Mouse (Mus musculus) ovary, postnatal 36 days (tissue): Measurements from ENCODE around the gene Taar4.
A peak's percentile ranks its signal among the peaks of the same experiment; 100 is the strongest.

Source experiments
- DNase-seq: peaks from one replicate; pipeline ENCODE4 v3.0.0; 2022; ENCODE audit warnings: low spot score, mixed read lengths

The Taar4 gene

GRCm38 (mm10) chr10:23960444-23960915 is at the start of gene Taar4:
Gene Taar4 (plus strand): TSS chr10:23960494.
- DNase-seq, result no peak

DNA sequence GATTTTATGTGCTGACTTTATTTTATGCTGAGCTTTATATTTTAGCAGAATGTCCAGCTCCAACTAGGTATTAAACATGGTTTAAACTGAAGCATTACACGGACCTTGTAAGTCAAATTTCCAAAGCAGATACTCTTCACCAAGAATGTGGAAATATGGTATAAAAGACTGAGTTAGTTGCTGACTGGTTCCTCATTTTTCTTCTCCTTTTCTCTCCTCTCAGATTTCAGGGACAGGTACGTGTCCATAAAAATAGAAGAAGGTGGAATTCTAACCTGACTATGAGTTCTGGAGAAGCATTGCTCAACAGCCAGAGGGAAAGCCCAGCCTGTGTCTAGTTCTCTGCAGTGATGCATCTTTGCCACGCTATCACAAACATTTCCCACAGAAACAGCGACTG is 40.2 kb upstream of the Taar4 start, which contains the start of gene Taar1:
Taar1 (plus strand) TSS at position 301 of the 400 bp plus-strand sequence.
- no peak for DNase-seq

- no peak for DNase-seq
Measured at GRCm38 (mm10) chr10:23922468-23922867, 37.8 kb upstream of the Taar4 start.

DNA sequence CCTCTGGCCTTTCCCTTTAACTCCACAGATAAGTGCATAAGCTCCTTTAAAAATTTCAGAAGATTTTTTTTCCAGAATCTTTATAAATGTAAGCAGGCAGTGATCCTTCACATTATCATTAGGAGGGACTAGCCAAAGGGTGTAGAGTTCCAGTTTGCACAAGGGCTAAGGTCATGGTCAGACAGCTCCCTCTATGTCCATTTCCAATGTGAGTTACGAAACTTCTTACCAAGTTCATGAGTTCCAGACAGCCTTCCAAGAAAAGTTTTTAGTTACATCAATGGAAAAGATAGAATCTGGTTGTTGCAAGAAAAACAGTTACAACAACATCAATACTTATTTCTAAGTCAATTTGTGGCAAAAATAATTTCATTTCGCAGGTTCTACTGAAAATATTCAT is 36.4 kb upstream of the Taar4 start:
- no peak for DNase-seq

GRCm38 (mm10) chr10:23937613-23938012 is 22.7 kb upstream of the Taar4 start:
- no peak for DNase-seq

GRCm38 (mm10) chr10:23938312-23938711 is 22.0 kb upstream of the Taar4 start, which contains the start of gene Taar2:
Gene Taar2 (plus strand): TSS chr10:23938572.
- DNase-seq, result no peak

DNA sequence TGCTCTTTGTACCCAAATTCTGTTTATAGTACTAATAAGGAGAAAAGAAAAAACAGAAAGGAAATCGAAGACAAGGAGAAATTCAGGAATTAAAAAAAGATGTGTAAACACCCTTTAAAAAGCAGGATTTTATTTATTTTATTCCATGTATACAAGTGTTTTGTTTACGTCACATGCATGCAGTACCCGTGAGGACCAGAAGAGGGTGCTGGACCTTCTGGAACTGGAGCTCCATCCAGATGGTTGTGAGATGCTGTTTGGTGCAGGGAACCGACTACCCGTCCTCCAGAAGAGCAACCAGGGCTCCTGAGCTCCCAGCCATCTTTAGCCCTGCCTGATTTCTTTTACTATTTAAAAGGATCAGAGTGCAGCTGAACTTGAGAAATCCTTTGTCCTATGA is 17.8 kb upstream of the Taar4 start:
- no peak for DNase-seq

DNA sequence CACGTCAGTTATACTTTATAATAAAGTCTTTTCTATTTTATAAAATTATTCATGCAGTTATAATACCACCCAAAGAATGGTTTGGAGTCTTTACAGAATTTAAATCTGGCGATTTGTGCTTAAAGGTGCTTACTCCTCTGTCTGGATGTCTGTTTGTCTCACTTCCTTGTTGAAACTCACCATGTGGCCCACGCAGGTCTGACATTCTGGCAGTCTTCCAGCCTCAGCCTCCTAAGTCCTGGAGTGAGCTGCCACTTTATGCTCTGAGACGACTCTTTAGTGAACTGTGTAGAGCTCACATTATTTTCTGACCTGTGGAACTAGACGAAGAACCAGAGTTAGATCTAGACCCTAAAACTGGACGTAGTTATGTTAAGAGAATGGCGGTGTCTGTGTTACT is 12.3 kb upstream of the Taar4 start:
- no peak for DNase-seq

DNA sequence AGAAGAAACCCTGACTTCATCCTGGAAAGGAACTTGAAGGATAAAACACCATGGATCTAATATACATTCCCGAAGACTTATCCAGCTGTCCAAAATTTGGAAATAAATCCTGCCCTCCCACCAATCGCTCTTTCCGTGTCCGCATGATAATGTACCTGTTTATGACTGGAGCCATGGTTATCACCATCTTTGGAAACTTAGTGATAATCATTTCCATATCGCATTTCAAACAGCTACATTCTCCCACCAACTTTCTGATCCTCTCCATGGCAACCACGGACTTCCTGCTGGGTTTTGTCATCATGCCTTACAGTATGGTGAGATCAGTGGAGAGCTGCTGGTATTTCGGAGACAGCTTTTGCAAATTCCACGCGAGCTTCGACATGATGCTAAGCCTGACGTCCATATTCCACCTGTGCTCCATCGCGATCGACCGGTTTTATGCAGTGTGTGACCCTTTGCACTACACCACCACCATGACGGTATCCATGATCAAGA is 10.7 kb upstream of the Taar4 start, which contains the start of gene Taar3:
Taar3 (plus strand) TSS at position 51 of the 498 bp plus-strand sequence.
- DNase-seq, result no peak

DNA sequence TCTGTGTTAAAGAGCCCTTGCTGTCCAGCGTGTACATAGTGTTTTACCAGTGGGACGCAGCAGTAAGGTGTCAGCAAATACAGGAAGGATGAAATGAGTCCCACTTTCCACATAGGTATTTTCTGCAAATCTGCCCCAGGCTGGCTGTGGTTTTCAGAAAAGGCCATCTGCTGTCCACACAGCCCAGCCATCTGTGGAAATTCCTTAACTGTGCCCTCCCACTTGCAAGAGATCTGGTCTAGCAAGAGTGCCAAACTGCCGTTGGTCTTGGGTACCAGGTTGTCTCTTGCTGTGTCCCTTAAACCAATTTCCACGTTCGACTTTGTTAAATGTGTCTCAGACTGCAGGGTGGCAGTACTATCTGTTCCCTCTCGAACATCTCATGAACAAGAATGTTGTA is 8.6 kb upstream of the Taar4 start:
- DNase-seq, result no peak

- DNase-seq, result no peak
Measured at GRCm38 (mm10) chr10:23959071-23959470, 1.2 kb upstream of the Taar4 start.

DNA sequence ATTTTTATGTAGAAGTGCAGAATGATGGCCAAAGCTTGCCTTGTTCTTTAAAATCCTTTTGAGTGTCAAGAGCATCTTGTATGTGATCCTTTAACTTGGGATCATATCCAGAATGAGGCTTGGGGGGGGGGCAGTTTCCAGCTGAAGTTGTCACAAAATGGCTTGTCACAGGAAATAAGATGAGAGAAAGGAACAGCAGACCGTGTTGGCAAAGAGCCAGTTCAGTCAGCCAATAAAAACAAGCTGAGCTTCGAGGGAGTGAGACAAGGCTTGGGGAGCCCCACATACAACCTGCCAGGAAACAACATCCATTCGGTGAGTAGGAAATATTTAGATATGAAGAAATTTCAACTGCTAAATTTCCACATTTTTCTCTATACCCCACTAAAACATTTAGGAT is 3.1 kb downstream of the Taar4 start:
- DNase-seq, result no peak

DNA sequence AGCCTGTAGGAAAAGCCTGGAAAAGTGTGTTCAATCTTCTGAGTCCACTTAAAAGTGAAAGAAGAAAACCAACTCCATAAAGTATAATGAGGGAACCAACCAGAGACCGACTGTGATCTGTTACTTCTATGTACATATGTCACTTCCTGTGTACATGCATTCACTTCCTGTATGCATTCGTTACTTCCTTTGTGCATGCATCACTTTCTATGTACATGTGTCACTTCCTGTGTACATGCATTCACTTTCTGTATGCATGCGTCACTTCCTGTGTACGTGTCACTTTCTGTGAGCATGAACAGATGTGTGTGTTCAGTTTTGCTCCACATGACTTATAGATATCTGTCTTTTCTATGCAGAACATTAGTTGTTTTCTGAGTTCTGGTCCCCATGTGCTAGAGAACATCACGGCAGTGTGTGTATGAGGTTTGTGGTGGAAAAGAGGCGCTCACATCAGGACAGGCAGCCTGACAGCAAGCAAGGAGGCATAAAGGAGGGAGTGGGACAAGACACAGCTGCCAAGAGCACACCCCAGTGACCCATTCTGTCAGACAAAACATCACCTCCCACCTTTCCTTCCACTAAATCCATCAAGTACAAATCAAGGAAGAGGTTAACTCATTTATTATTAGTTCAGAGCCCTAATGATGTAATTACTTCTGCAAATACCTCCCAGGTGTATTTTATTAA is 4.8 kb downstream of the Taar4 start:
- no peak for DNase-seq

DNA sequence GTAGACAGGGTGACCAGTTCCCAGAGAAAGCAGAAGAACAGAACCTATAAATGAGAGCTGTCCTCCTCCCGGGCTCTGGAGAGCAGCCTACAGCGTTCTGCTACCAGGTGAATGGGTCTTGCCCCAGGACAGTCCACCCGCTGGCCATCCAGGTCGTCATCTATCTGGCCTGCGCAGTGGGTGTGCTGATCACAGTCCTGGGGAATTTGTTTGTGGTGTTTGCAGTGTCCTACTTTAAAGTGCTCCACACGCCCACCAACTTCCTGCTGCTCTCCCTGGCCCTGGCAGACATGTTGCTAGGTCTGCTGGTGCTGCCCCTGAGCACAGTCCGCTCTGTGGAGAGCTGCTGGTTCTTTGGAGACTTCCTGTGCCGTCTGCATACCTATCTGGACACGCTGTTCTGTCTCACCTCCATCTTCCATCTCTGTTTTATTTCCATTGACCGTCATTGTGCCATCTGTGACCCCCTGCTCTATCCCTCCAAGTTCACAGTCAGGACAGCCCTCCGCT is 10.4 kb downstream of the Taar4 start, which contains the start of gene Taar5:
Taar5 (plus strand) TSS at position 51 of the 510 bp plus-strand sequence.
- no peak for DNase-seq

DNA sequence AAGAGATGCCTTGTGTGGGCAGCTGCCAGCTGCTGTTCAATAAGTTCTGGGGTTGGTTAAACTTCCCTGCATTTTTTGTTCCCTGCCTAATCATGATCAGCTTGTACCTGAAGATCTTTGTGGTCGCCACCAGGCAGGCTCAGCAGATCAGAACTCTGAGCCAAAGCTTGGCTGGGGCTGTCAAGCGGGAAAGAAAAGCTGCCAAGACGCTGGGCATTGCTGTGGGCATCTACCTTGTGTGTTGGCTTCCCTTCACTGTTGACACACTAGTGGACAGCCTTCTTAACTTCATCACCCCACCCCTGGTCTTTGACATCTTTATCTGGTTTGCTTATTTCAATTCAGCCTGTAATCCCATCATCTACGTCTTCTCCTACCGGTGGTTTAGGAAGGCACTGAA is 11.0 kb downstream of the Taar4 start:
- DNase-seq, result no peak

- no peak for DNase-seq
Measured at GRCm38 (mm10) chr10:23977958-23978357, 17.7 kb downstream of the Taar4 start.

DNA sequence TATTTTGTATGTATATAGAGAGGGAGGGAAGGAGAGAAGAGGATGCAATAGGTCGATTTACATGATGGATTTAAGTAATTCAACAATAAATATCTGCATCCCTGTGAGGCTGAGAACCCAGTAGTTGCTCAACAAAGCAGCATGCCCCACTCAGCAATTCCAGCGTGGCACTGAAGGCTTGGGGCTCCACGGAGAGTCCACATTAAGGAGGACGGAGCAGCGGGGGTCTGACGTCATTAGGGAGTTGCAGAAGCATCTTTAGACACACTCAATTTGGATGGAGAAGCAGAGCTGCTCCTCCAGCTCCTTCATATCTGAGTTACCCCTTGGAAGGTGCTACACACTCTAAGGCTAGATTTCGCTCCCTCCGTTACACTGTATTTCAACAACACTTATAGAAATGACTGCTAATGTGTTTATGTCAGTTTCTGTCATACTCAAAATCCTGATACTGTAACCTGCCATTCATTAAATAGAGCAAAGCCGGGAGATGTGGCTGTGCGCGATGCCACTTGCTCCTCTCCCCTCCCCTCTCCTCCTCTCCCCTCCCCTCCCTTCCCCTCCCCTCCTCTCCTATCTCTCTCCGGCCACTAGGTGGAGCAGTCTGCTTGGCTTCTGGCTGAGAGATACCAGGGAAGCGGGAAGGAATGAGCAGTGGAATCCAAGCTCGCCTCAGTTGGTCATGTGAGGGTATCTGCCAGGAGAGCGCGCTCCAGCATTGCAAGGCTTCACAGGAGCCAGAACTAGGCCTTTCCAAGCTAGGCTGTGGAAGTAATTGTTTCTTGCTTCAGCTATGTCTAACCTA is 18.8 kb downstream of the Taar4 start:
- peak; percentile 71 for DNase-seq

DNA sequence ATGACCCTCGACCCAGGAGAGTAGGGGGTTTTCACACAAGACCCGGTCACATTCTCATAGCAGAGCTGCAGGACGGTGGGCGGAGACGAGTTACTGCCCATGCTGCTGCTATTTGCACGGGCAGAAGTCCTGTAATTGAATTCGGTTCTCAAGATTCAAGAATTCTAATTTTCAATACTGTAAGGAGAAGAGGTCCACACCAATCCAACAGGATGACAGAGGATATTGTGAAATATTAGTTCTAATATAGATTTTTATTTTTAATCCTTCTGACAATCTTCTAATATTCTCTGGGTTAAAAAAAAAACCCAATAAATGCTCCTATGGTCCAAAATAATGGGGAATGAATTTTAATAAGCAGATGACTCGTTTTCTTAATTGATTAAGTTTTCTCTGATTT is 25.3 kb downstream of the Taar4 start, which contains the start of gene Taar6:
Taar6 (minus strand) TSS at position 101 of the 400 bp plus-strand sequence.
- DNase-seq, result no peak

DNA sequence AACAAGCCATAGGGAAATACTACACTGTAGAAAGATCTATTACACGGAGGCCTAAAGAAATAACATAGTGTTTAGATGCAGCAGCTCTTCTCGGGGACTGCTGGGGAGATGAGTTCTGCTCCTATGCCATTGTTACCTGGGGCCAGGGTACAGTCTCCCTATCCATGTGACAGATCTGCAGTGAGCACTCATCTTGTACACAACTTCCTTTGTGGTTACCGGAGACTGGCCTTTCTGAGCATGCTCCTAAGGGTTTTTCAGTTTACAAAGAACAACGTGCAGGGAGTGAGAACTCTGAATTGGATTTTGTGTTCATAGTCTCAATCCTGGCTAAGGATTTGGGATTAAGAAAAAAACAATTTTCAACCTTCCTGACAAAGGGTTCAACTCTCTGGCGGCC is 26.1 kb downstream of the Taar4 start:
- no peak for DNase-seq

DNA sequence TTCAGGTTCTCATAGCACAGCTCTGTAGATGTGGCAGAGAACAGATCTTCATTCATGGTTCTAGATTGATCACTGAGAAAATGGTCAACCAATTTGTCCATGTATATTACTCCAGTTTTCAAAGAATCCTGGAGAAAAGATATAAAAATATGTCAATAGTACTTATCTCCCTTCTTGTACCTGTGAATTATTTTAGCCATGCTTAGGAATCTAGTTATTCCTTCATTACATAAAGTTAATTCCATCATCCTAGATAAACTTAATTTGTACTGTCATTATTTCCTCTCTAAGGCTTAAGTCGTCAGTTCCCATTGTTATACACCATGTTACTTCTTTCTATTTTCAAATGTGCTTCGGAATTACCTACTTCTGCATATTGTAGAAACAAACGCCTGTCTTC is 33.1 kb downstream of the Taar4 start, which contains the start of gene Taar7a:
Taar7a (minus strand) TSS at position 101 of the 400 bp plus-strand sequence.
- DNase-seq, result no peak

- no peak for DNase-seq
Measured at GRCm38 (mm10) chr10:23999639-24000038, 39.3 kb downstream of the Taar4 start, which contains the start of gene Taar7b. Gene Taar7b (plus strand): TSS chr10:23999939.

GRCm38 (mm10) chr10:24006442-24006841 is 46.1 kb downstream of the Taar4 start:
- DNase-seq, result no peak
